Mouse (Mus musculus): ENCODE measurements around the gene Lsm12.

Lsm12 gene

DNA sequence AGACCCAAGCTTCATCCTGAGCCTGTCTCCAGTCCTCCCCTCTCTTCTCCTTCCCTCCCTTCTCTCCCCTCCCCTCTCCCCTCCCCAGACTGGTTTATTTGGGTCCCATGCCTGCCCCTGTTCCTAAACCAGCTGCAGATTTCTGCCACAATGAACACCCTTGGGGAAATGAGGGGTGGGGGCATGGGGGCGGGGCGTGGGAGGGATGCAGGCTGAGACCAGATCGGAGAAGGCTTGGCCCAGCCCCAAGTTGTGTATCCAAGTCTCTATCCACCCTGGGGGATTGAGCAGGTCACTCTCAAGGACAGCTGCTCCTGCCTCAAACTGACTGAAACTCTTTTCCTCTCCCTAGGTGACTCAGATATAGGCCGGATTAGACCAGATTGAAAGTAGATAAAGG, 50.6 kb downstream of the Lsm12 start:
- no peak for DNase-seq (ENCODE audit: extremely low spot score, low read depth, low spot score)

DNA sequence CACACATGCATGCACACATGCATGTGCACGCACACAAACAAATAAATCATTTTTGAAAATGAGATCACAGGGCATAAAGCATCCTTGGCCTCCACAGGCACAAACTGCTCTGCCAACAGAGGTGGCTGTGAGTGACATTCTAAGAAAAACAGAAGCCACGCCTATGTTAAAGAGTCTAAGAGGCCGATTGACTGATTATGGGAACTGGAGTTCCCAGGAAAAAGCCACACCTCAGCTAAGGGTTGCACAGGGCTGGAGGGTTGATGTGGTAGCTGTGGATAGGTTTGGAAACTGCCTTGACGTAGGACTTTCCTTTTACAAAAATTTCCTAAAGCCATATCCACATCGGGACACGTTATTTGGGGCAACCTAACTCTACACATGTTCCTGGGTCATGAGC, 67.7 kb downstream of the Lsm12 start:
- DNase-seq (ENCODE audit: extremely low spot score, low read depth, low spot score) = no peak

- DNase-seq (ENCODE audit: extremely low spot score, low read depth, low spot score) = no peak
Measured at GRCm38 (mm10) chr11:102116241-102116640, 68.9 kb downstream of the Lsm12 start.
